ENCODE assay signal across 25 mouse cellular contexts in genomic region chr3:30016766-30017165, GRCm38 (mm10).
DNase-seq lines count a peak whose midpoint lies in the region; ATAC-seq lines count a peak whose summit lies in the region.
"Had no signal": no experiment of that assay in that cellular context is flagged by ENCODE, and none has a peak within 500 bp of the region (broad histone marks: within the 10 kb centered on the region; RNA-seq: fewer than 3 reads in every experiment).

No protein-coding gene starts in this region.

- ATAC-seq in kidney, embryonic 16.5 days (ENCODE audit: low FRiP score, low TSS enrichment), result no peak
- ATAC-seq in limb, embryonic 11.5 days (ENCODE audit: insufficient number of reproducible peaks, low FRiP score, low TSS enrichment, low read depth), result peak; percentile 61; the same call in 1 of the 2 replicates
- no peak for ATAC-seq in limb, embryonic 15.5 days (ENCODE audit: insufficient number of reproducible peaks, low FRiP score, low TSS enrichment, low read depth)
- ATAC-seq: activated CD4-positive, CD25-positive, alpha-beta regulatory T cell, adult 4 months; forebrain, embryonic 13.5 days; forebrain, embryonic 16.5 days; hindbrain, embryonic 16.5 days had no signal

- H3K4me2 ChIP-seq in kidney, embryonic 16.5 days (replicated peaks; ENCODE audit: low read depth, low read length), result no peak overlapping the region
- no peak overlapping the region for H3K4me2 ChIP-seq in limb, embryonic 11.5 days (ENCODE audit: low read depth, severe bottlenecking)
- H3K4me2 ChIP-seq in limb, embryonic 15.5 days, result no peak overlapping the region
- H3K4me2 ChIP-seq: forebrain, embryonic 13.5 days; heart, embryonic 11.5 days; hindbrain, embryonic 13.5 days had no signal

- no peaks in the 10 kb centered on the region for H3K9me3 ChIP-seq in kidney, embryonic 16.5 days (ENCODE audit: low read length)
- no peaks in the 10 kb centered on the region for H3K9me3 ChIP-seq in limb, embryonic 11.5 days (ENCODE audit: control insufficient read depth, low read length)
- H3K9me3 ChIP-seq in limb, embryonic 15.5 days, result no peaks in the 10 kb centered on the region
- H3K9me3 ChIP-seq: forebrain, embryonic 10.5 days; forebrain, embryonic 13.5 days; hindbrain, embryonic 10.5 days; hindbrain, embryonic 13.5 days had no signal

- DNase-seq in embryo, embryonic 10 days (ENCODE audit: low spot score), result peak; percentile 17
- no peak for DNase-seq in embryo, embryonic 9.5 days (ENCODE audit: extremely low spot score)
- DNase-seq in kidney, postnatal 25 days, result no peak
- DNase-seq in limb, embryonic 11.5 days (ENCODE audit: low spot score), result peak; percentile 62
- DNase-seq in natural killer cell, adult 2 months (ENCODE audit: low spot score in 2 of 2), result no peak
- no peak for DNase-seq in spleen, postnatal 14 days (ENCODE audit: low spot score in 2 of 2)
- DNase-seq: adrenal gland, adult 8-10 months; adrenal gland, postnatal 25 days; cerebellum, adult 11-12 months; cerebellum, adult 8-10 months; cerebellum, postnatal 10 days; cerebellum, postnatal 36 days; gastrocnemius, adult 2 months; gastrocnemius, postnatal 14 days; heart, postnatal 36 days had no signal

- H3K9ac ChIP-seq in kidney, embryonic 16.5 days (replicated peaks; ENCODE audit: low read length), result 0 out of 2 replicates have a peak overlapping the region, but pooled peaks have one; percentile 4
- no peak overlapping the region for H3K9ac ChIP-seq in limb, embryonic 11.5 days (ENCODE audit: low read length)
- H3K9ac ChIP-seq in limb, embryonic 15.5 days, result no peak overlapping the region
- H3K9ac ChIP-seq: forebrain, embryonic 13.5 days; hindbrain, embryonic 13.5 days had no signal

- no peak overlapping the region for H3K27ac ChIP-seq in kidney, embryonic 16.5 days (ENCODE audit: low read length)
- peak overlapping the region; percentile 91 for H3K27ac ChIP-seq in limb, embryonic 11.5 days (replicated peaks; ENCODE audit: low read depth, low read length)
- peak overlapping the region; percentile 18; the same call in 1 of the 2 replicates for H3K27ac ChIP-seq in limb, embryonic 15.5 days
- H3K27ac ChIP-seq: forebrain, embryonic 10.5 days; forebrain, embryonic 13.5 days; gastrocnemius, adult 2 months; hindbrain, embryonic 10.5 days; hindbrain, embryonic 13.5 days had no signal

- no peak overlapping the region for H3K4me3 ChIP-seq in kidney, embryonic 16.5 days (ENCODE audit: low read length)
- H3K4me3 ChIP-seq in limb, embryonic 11.5 days (ENCODE audit: low read depth, low read length), result no peak overlapping the region
- no peak overlapping the region for H3K4me3 ChIP-seq in limb, embryonic 15.5 days
- H3K4me3 ChIP-seq: forebrain, embryonic 10.5 days; forebrain, embryonic 13.5 days; gastrocnemius, adult 2 months; hindbrain, embryonic 10.5 days; hindbrain, embryonic 13.5 days had no signal

- H3K4me1 ChIP-seq in kidney, embryonic 16.5 days (ENCODE audit: insufficient read depth, low read length), result peaks cover 31% of the 10 kb centered on the region
- peaks cover 37% of the 10 kb centered on the region for H3K4me1 ChIP-seq in limb, embryonic 11.5 days (ENCODE audit: control insufficient read depth, insufficient read depth, low read length)
- peaks cover 18% of the 10 kb centered on the region for H3K4me1 ChIP-seq in limb, embryonic 15.5 days

- no peaks in the 10 kb centered on the region for H3K36me3 ChIP-seq in kidney, embryonic 16.5 days (ENCODE audit: insufficient read depth, low read length)
- H3K36me3 ChIP-seq in limb, embryonic 11.5 days (ENCODE audit: control insufficient read depth, insufficient read depth, low read length), result no peaks in the 10 kb centered on the region
- H3K36me3 ChIP-seq in limb, embryonic 15.5 days, result no peaks in the 10 kb centered on the region
- H3K36me3 ChIP-seq: forebrain, embryonic 10.5 days; hindbrain, embryonic 10.5 days; hindbrain, embryonic 13.5 days had no signal

- H3K27me3 ChIP-seq in kidney, embryonic 16.5 days (ENCODE audit: insufficient read depth, low read length), result no peaks in the 10 kb centered on the region
- H3K27me3 ChIP-seq in limb, embryonic 11.5 days (ENCODE audit: control insufficient read depth, insufficient read depth, low read length), result no peaks in the 10 kb centered on the region
- H3K27me3 ChIP-seq in limb, embryonic 15.5 days, result no peaks in the 10 kb centered on the region

- WGBS in kidney, embryonic 16.5 days, result 50% methylated on average over 5 of the region's 5 CpGs
- 10% methylated on average over 5 of the region's 5 CpGs for WGBS in limb, embryonic 11.5 days
- WGBS in limb, embryonic 15.5 days, result 35% methylated on average over 5 of the region's 5 CpGs

Comparison
In these comparisons a context has a peak if more than half of its experiments do, and no peak if none do; other contexts are left out.
1. DNase-seq: peak in embryo, embryonic 10 days (single experiment) and limb, embryonic 11.5 days (single experiment); none in embryo, embryonic 9.5 days (single experiment), kidney, postnatal 25 days (0 of 2), natural killer cell, adult 2 months (0 of 2) and spleen, postnatal 14 days (0 of 2).